Mouse (Mus musculus) embryonic facial prominence, embryonic 13.5 days (tissue): ENCODE data around the gene Samhd1. TPM values are rescaled to one million over a fixed set of nuclear protein-coding genes. Genes with fewer than 3 reads are reported as not detected.

ENCODE experiments used
- ATAC-seq: fragments of 200-750 bp; cut with Nextera tagmentation; 2 replicates; pipeline ENCODE4 v1.8.0; 2017; ENCODE audit warnings: low read depth; ENCODE audit not compliant: insufficient number of reproducible peaks, insufficient read depth, low FRiP score, low TSS enrichment
- H3K27ac ChIP-seq: fragments of 300-500 bp; sonication (generic); 2 replicates; pipeline ENCODE4 v1.5.1; 2015; ENCODE audit warnings: moderate library complexity, mild to moderate bottlenecking, inconsistent platforms
- H3K27me3 ChIP-seq: fragments of 300-500 bp; sonication (generic); 2 replicates; pipeline ENCODE4 v1.6.1; 2015; ENCODE audit warnings: mild to moderate bottlenecking, inconsistent platforms
- H3K36me3 ChIP-seq: fragments of 300-500 bp; sonication (generic); 2 replicates; pipeline ENCODE4 v1.6.1; 2015; ENCODE audit warnings: mild to moderate bottlenecking, inconsistent platforms
- H3K4me1 ChIP-seq: fragments of 300-500 bp; sonication (generic); 2 replicates; pipeline ENCODE4 v1.6.1; 2015; ENCODE audit warnings: inconsistent platforms
- H3K4me2 ChIP-seq: fragments of 300-500 bp; sonication (generic); 2 replicates; pipeline ENCODE4 v1.6.1; 2015; ENCODE audit warnings: moderate library complexity, mild to moderate bottlenecking, inconsistent platforms
- H3K4me3 ChIP-seq: fragments of 300-500 bp; sonication (generic); 2 replicates; pipeline ENCODE4 v1.5.1; 2015; ENCODE audit warnings: mild to moderate bottlenecking, inconsistent platforms
- H3K9ac ChIP-seq: fragments of 300-500 bp; sonication (generic); 2 replicates; pipeline ENCODE4 v1.6.1; 2015; ENCODE audit warnings: mild to moderate bottlenecking, inconsistent platforms
- H3K9me3 ChIP-seq: fragments of 300-500 bp; sonication (generic); 2 replicates; pipeline ENCODE4 v1.6.1; 2016; ENCODE audit warnings: inconsistent platforms
- WGBS: fragments of 180-500 bp; shearing (Covaris S2); methylation state at CpG from one replicate; pipeline ENCODE4 v1.1.7; 2015; ENCODE audit warnings: mixed read lengths; 5-methylcytosine and 5-hydroxymethylcytosine counted together
- polyA plus RNA-seq: library from polyadenylated mRNA; unstranded; fragments of >200 nt; fragmentation: Nextera tagmentation; extraction: Ambion mirVana; gene quantifications from 2 replicates; pipeline ENCODE4 v1.2.1, GENCODE M21; 2015

Gene Samhd1
- polyA plus RNA-seq, 1 experiment from 2014 or later, result 22.7 TPM

DNA sequence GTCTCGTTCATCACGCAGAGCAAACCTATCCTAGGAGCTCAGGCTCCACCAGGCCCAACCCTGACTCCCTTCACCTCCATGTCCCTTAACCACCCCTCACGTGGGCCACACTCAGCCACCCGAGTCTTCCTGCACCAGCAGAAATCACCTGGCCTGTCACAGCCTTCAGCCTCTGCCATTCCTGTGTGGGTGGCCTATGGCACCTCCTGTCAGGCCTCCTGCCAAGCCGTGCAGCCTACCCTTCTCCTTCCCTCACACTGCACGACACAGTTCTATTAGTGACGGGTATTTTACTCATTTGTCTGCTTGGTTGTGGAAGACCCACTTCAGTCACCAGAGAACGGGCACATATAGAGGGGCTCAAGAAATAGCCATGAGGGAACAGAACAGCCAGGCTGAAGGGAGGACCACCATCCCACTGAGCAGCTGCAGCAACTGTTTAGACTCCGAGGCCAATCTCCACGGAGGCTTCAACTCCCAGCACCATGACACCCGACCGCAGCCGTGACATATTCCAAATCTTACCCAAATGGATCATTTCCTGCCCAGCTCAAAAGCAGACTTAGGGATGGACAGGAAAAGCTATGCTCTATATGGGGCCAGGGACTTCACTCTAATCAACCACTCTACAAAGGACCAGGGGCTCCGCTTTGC, 66.2 kb downstream of the Samhd1 start:
- H3K4me1 ChIP-seq, result peaks cover 77% of the 10 kb centered on the region
- peak overlapping the region; percentile 68; the same call in 1 of the 2 replicates for H3K27ac ChIP-seq
- peaks cover 27% of the 10 kb centered on the region; the same call in 1 of the 2 replicates for H3K36me3 ChIP-seq
- no peak for ATAC-seq
- no peak overlapping the region for H3K4me2 ChIP-seq
- 59% methylated on average over 14 of the region's 14 CpGs for WGBS
- no peaks in the 10 kb centered on the region for H3K9me3 ChIP-seq
- 0 out of 2 replicates have a peak overlapping the region, but pooled peaks have one; percentile 54 for H3K9ac ChIP-seq
- no peak overlapping the region for H3K4me3 ChIP-seq
- H3K27me3 ChIP-seq, result no peaks in the 10 kb centered on the region

DNA sequence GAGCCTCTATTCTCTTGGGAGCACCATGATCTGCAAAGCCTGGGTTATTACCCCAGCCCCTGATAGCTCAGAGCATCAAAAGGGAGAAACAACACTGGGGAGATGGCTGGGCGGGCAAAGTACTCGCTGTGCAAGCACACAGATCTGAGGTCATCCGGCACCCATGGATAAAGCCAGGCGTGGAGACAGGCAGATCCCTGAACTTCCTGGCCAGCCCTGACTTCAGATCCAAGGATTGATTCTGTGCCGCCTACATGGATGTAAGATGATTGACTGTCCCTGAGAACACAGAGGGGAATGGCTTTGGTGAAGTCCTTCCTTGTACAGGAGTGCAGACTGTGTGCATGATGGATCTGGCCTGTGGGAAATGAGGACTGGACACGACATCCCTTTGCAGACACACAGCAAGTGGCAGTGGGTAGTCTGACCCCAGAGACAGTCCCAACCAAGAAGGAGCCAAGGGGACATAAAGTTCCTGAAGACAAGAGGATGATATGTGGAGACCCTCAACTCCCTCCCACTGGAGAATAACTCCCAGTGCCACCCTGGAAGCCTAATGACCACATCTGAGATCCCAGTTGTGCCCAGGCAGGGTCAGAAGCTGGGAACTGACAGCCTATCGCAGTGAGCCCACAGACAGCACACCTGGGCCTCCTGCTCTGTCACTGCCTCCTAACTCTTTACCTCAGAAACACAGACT, 68.2 kb downstream of the Samhd1 start:
- no peak for ATAC-seq
- 84% methylated on average over 7 of the region's 7 CpGs for WGBS
- Histone ChIP-seq H3K9me3 (no peaks in the 10 kb centered on the region), H3K4me3 (no peak overlapping the region), H3K27me3 (no peaks in the 10 kb centered on the region), H3K9ac (no peak overlapping the region), H3K4me1 (peaks cover 77% of the 10 kb centered on the region), H3K36me3 (peaks cover 17% of the 10 kb centered on the region; the same call in 1 of the 2 replicates), H3K27ac (no peak overlapping the region), H3K4me2 (no peak overlapping the region)

DNA sequence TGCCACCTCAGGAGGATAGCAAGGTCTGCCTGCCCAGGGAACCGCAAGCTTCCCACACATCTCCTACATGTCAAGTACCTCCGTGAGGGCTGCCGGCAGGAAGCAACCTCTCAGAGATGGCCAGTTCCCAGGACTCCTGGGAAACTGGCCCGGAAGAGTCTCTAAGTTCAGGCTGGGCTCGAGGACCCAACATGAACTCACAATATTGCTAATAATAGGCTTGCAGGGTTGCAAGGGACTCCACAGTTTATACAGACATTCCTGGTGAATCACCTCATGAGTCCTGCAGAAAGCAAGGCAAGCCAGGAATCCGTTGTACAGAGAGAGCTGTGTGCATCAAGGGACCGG, 69.2 kb downstream of the Samhd1 start:
- no peak overlapping the region for H3K4me3 ChIP-seq
- no peaks in the 10 kb centered on the region for H3K27me3 ChIP-seq
- 71% methylated on average over 7 of the region's 7 CpGs for WGBS
- H3K4me2 ChIP-seq, result no peak overlapping the region
- peaks cover 17% of the 10 kb centered on the region; the same call in 1 of the 2 replicates for H3K36me3 ChIP-seq
- ATAC-seq, result no peak
- no peak overlapping the region for H3K27ac ChIP-seq
- H3K9me3 ChIP-seq, result no peaks in the 10 kb centered on the region
- no peak overlapping the region for H3K9ac ChIP-seq
- peaks cover 66% of the 10 kb centered on the region for H3K4me1 ChIP-seq

DNA sequence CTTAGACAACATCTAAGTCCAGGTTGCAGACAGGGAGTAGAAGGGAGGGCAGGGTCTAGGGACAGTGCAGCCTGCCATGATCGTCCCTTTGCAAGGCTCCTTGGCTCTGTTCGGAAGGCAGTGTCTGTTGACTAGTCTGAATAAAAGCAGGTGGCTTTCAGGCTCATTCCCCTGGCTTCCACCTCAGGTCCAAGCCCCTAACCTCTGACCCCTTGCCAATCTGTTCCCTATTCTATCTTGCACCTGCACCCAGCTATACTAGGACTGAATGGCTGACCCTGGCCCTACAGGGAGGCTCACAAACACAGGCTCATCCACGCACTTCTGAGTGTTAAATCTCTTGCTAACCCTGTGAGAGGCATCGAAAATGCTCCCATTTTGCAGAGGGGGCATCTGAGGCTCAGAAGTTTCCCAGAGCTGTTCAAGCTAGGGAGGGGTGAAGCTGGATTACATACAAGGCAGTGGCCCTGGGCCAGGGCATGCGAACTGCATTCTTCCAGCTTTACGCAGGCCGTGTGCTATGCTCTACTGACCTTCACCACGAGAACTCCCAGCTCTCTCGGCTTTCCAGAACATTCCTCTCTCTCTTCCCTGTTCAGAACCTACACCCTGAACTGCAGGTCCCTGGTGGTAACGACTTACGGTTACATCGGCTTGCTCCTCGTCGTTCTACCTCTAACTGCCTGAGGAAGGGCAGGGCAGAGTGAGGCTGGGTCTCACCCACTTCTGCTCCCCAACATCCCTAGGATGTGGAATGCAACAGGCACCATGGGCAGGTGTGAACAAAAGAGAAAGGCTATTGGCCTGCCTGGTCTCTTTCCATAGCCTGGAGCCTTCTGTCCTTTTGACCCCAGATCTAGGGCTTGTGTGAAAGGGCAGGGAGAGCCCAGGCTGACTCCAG, 69.8 kb downstream of the Samhd1 start:
- 0 out of 2 replicates have a peak overlapping the region, but pooled peaks have one; percentile 73 for H3K27ac ChIP-seq
- H3K9me3 ChIP-seq, result no peaks in the 10 kb centered on the region
- peaks cover 16% of the 10 kb centered on the region for H3K36me3 ChIP-seq
- H3K4me3 ChIP-seq, result no peak overlapping the region
- 81% methylated on average over 14 of the region's 14 CpGs for WGBS
- ATAC-seq, result no peak
- peaks cover 60% of the 10 kb centered on the region for H3K4me1 ChIP-seq
- no peaks in the 10 kb centered on the region for H3K27me3 ChIP-seq
- H3K4me2 ChIP-seq, result no peak overlapping the region
- H3K9ac ChIP-seq, result no peak overlapping the region; the same call in 1 of the 2 replicates

DNA sequence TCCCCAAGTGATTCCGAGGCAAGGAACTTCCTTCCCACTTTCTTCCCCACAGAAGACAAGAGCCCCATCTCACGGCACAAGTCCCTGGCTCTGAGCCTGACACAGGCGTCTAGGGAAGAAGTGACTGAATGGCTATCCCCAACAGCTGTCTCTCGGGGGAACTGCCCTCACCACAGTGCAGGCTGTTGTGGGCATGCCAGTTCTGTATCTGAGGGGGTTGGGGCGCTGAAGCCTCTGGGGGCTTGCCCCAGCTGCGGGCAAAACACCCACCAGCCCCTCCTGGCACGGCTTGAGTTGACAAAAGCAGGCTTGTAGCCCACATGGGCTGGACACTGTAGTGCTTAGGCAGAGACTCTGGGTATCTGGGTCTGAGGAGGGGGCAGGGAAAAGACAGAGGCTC, 70.9 kb downstream of the Samhd1 start:
- peaks cover 23% of the 10 kb centered on the region for H3K36me3 ChIP-seq
- H3K4me1 ChIP-seq, result peaks cover 56% of the 10 kb centered on the region
- H3K9me3 ChIP-seq, result no peaks in the 10 kb centered on the region
- H3K4me2 ChIP-seq, result no peak overlapping the region
- 0 out of 2 replicates have a peak overlapping the region, but pooled peaks have one; percentile 40 for H3K9ac ChIP-seq
- no peaks in the 10 kb centered on the region for H3K27me3 ChIP-seq
- H3K27ac ChIP-seq, result peak overlapping the region; percentile 73
- H3K4me3 ChIP-seq, result no peak overlapping the region
- no peak for ATAC-seq
- 68% methylated on average over 7 of the region's 7 CpGs for WGBS

DNA sequence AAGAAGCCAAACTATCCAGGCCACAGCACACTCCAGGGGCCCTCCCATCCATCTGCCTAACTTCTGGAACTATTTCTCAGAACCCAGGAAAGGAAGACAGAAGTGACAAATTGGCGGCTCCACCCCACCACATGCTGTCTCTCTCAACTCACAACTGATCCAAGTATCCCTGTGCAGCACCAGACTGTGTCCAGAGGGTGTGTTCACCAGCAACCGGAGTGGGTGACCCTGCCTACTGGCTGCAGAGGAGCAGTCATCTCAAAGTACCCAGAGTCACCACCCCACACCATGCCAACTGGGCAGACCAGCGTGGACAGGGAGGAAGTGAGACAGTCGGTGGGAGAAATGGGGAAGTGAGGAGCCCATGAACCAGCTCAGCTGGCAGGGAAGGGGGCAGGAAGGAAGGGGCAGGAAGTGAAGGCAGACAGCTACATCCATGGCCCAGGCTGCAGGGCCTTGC, 71.8 kb downstream of the Samhd1 start:
- H3K9me3 ChIP-seq, result no peaks in the 10 kb centered on the region
- peaks cover 24% of the 10 kb centered on the region for H3K36me3 ChIP-seq
- H3K9ac ChIP-seq, result no peak overlapping the region
- H3K4me1 ChIP-seq, result peaks cover 58% of the 10 kb centered on the region
- 70% methylated on average over 4 of the region's 4 CpGs for WGBS
- H3K4me2 ChIP-seq, result no peak overlapping the region
- H3K27ac ChIP-seq, result peak overlapping the region; percentile 34
- ATAC-seq, result no peak
- no peak overlapping the region for H3K4me3 ChIP-seq
- H3K27me3 ChIP-seq, result no peaks in the 10 kb centered on the region

DNA sequence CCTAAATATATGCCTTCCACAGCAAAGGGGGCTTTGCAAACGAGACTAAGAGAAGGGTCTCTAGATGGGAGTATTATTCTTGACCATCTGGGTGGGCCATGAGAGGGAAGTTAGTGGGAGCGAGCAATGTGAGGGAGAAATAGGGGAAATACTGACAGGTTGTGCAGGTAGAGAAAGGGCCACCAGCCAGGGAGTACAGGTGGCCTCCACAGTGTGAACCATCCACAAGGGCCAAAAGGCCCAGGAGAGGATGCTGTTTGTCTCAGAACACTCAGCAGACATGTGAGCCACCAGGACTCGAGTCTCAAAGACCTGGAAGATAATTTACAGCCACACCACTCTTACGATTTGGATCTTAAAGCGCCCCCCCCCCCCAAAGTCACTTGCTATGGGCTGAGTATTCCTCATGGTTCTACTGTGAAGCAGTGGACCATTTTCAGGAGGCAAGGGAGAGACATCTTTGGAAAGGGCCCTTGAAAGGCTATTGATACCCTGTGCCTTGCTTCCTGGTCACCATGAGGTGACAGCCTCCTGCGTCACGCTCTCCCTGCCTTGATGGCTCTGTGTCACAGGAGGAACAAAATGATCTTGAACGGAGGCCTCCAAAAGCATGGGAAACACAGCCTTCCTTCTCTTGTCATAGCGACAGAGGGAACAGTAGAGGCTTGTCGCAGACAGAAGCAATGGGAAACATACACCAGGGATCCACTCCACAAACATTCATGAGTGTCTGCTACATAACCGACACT, 74.3 kb downstream of the Samhd1 start:
- 87% methylated on average over 11 of the region's 11 CpGs for WGBS

DNA sequence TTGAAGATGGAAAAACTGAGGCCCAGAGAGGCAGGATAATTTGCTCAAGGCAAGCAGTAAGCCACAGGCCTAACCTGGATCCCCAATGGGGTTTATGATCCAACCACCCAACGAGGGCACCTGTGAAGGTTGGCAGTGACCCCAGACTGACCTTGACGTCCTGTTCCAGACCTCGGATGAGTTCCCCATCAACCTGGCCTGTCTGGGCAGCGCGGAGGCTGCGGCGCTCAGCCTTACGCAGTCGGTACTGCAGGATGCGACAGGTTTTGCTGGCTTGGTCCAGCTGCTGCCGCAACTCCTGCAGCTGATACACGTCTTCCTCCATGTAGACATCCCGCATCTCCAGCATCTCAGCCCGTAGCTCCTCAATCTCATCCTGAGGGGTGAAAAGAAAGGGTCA, 75.0 kb downstream of the Samhd1 start:
- H3K27me3 ChIP-seq, result no peaks in the 10 kb centered on the region
- H3K4me2 ChIP-seq, result no peak overlapping the region
- H3K4me1 ChIP-seq, result peaks cover 64% of the 10 kb centered on the region
- ATAC-seq, result no peak
- H3K4me3 ChIP-seq, result no peak overlapping the region
- H3K27ac ChIP-seq, result 0 out of 2 replicates have a peak overlapping the region, but pooled peaks have one; percentile 4
- WGBS, result 90% methylated on average over 14 of the region's 14 CpGs
- no peak overlapping the region for H3K9ac ChIP-seq
- H3K9me3 ChIP-seq, result no peaks in the 10 kb centered on the region
- H3K36me3 ChIP-seq, result peaks cover 45% of the 10 kb centered on the region

More for the DNA sequence above, 74.3 kb downstream of the Samhd1 start:
- H3K4me2 ChIP-seq, result no peak overlapping the region
- H3K9ac ChIP-seq, result no peak overlapping the region; the same call in 1 of the 2 replicates
- no peak overlapping the region for H3K27ac ChIP-seq
- peaks cover 64% of the 10 kb centered on the region for H3K4me1 ChIP-seq
- H3K4me3 ChIP-seq, result no peak overlapping the region
- no peaks in the 10 kb centered on the region for H3K27me3 ChIP-seq
- no peaks in the 10 kb centered on the region for H3K9me3 ChIP-seq
- peaks cover 41% of the 10 kb centered on the region for H3K36me3 ChIP-seq
- ATAC-seq, result no peak

DNA sequence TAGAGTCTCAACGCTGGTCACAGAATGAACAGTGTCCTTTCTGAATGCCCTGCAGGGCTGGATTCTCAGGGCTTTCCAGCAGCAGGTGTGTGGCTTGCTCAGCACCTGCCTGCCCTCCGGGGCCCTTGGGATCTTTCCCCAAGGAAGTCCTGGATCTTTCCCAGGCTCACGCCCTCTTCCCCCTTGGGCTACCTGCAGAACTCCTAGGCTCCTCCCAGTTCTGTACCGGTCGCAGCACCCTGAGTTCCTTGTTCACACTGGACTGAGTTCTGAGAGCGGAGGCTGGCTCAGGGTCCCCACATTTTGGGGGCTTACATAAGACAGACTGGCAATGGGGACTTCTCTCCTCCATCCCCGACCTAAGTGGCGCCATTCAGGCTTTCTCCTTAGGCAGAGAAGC, 75.9 kb downstream of the Samhd1 start:
- WGBS, result 50% methylated on average over 8 of the region's 8 CpGs
- Histone ChIP-seq H3K4me3 (0 out of 2 replicates have a peak overlapping the region, but pooled peaks have one; percentile 9), H3K4me1 (peaks cover 63% of the 10 kb centered on the region), H3K9ac (peak overlapping the region; percentile 49; the same call in 1 of the 2 replicates), H3K36me3 (peaks cover 50% of the 10 kb centered on the region), H3K27ac (peak overlapping the region; percentile 90), H3K4me2 (peak overlapping the region; percentile 53), H3K9me3 (no peaks in the 10 kb centered on the region), H3K27me3 (no peaks in the 10 kb centered on the region)
- ATAC-seq, result no peak

DNA sequence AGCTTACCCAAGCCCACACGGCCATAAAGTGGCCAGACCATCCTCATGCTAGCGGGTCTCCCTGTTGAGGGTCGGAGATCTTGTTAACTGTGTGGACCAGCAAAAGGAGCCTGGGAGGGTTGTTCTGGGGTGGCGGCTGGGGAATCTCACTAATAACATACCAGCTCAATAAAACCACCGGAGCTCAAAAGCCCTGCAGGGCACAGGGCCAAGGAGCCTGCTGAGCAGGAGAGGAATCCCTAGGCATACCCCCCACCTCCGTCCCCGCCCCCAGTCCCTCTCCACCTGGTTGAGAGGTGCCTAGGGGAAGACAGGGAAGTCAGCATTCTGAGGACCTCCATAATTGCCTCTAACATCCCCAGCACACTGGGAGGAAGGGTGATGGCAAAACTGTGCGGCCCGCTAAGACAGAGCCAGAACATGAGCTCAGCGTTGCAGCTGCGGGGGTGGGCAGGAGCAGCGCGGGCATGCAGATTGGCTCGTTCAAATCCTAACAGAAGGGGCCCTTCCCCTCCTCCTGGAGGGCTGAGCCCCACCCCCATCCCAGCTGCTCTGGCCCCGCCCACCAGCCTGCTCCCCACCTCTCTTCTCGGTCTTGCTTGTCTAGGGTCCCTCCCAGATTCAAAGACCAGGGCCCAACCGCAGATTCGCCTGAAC, 76.6 kb downstream of the Samhd1 start:
- 9% methylated on average over 18 of the region's 18 CpGs for WGBS
- no peaks in the 10 kb centered on the region for H3K27me3 ChIP-seq
- peak overlapping the region; percentile 24 for H3K4me3 ChIP-seq
- peaks cover 56% of the 10 kb centered on the region for H3K36me3 ChIP-seq
- no peak overlapping the region; the same call in 1 of the 2 replicates for H3K9ac ChIP-seq
- H3K4me1 ChIP-seq, result peaks cover 56% of the 10 kb centered on the region
- peak overlapping the region; percentile 90 for H3K27ac ChIP-seq
- no peaks in the 10 kb centered on the region for H3K9me3 ChIP-seq
- peak; percentile 82 for ATAC-seq
- H3K4me2 ChIP-seq, result peak overlapping the region; percentile 53
